Mouse (Mus musculus): ENCODE measurements at regions not wholly inside any gene's neighbourhood (a gene's known extent, or its start where the extent isn't known, plus 50 kb on each side); places are given as distances from the start of the nearest gene placed in this dataset.
"Not testable (repeated sequence)": the region's sequence is repeated elsewhere in the genome, so short reads cannot be mapped to it uniquely, and the experiment has no call there.

- Histone ChIP-seq H3K36me3 (replicated peaks; ENCODE audit: control insufficient read depth, insufficient read depth, low read depth, low read length) (no peaks in the 10 kb centered on the region), H3K4me1 (ENCODE audit: control insufficient read depth, insufficient read depth, low read length) (no peaks in the 10 kb centered on the region), H3K27ac (replicated peaks; ENCODE audit: low read depth, low read length) (no peak overlapping the region), H3K27me3 (ENCODE audit: control insufficient read depth, insufficient read depth, low read length) (no peaks in the 10 kb centered on the region), H3K4me2 (ENCODE audit: low read depth, low read length) (no peak overlapping the region), H3K4me3 (ENCODE audit: low read depth, low read length) (no peak overlapping the region), H3K9me3 (replicated peaks; ENCODE audit: control insufficient read depth, low read length) (no peaks in the 10 kb centered on the region), H3K9ac (replicated peaks; ENCODE audit: low read length) (no peak overlapping the region)
- 90% methylated on average over 2 of the region's 2 CpGs for WGBS
- DNase-seq (ENCODE audit: low spot score) (no peak), ATAC-seq (replicated peaks; ENCODE audit: insufficient number of reproducible peaks, low FRiP score, low TSS enrichment, low read depth) (no peak)
Observed at GRCm38 (mm10) chr1:65841116-65841515, 85.2 kb upstream of the Crygf start.

- 71% methylated on average over 2 of the region's 2 CpGs for WGBS
- no peak overlapping the region for H3K4me2 ChIP-seq (ENCODE audit: low read depth, low read length)
- H3K27me3 ChIP-seq (ENCODE audit: control insufficient read depth, insufficient read depth, low read length) = no peaks in the 10 kb centered on the region
- H3K4me1 ChIP-seq (ENCODE audit: control insufficient read depth, insufficient read depth, low read length) = no peaks in the 10 kb centered on the region
- DNase-seq (ENCODE audit: low spot score) (no peak), ATAC-seq (replicated peaks; ENCODE audit: insufficient number of reproducible peaks, low FRiP score, low TSS enrichment, low read depth) (no peak)
- no peaks in the 10 kb centered on the region for H3K9me3 ChIP-seq (replicated peaks; ENCODE audit: control insufficient read depth, low read length)
- no peaks in the 10 kb centered on the region for H3K36me3 ChIP-seq (replicated peaks; ENCODE audit: control insufficient read depth, insufficient read depth, low read depth, low read length)
- no peak overlapping the region for H3K9ac ChIP-seq (replicated peaks; ENCODE audit: low read length)
- no peak overlapping the region for H3K27ac ChIP-seq (replicated peaks; ENCODE audit: low read depth, low read length)
- H3K4me3 ChIP-seq (ENCODE audit: low read depth, low read length) = no peak overlapping the region
Observed at GRCm38 (mm10) chr1:65847005-65847404, 79.3 kb upstream of the Crygf start.

DNA sequence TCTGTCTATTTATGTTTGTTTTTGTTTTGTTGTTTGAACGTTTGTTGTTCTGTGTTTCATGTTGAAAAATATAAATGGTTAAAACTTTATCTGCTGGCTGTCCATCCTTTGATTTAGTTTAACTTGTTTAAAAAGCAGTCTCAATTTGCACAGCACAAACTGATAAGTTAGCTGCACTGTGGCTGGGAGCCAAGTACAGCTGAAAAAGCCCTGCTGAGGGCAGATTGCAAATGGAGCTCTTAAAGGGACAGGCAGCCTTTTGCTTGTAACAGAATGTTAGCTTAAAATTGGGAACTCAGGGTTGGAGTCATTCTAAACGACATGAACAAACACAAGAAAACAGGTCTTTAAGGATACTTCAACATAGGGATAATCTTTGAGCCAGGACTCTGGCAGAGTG is 52.6 kb upstream of the Crygf start:
- 81% methylated on average over 2 of the region's 2 CpGs for WGBS
- not testable (repeated sequence) for H3K9me3 ChIP-seq (replicated peaks; ENCODE audit: control insufficient read depth, low read length); H3K27ac ChIP-seq (replicated peaks; ENCODE audit: low read depth, low read length); DNase-seq (ENCODE audit: low spot score); ATAC-seq (replicated peaks; ENCODE audit: insufficient number of reproducible peaks, low FRiP score, low TSS enrichment, low read depth); H3K9ac ChIP-seq (replicated peaks; ENCODE audit: low read length); H3K27me3 ChIP-seq (ENCODE audit: control insufficient read depth, insufficient read depth, low read length); H3K4me2 ChIP-seq (ENCODE audit: low read depth, low read length); H3K36me3 ChIP-seq (replicated peaks; ENCODE audit: control insufficient read depth, insufficient read depth, low read depth, low read length); H3K4me1 ChIP-seq (ENCODE audit: control insufficient read depth, insufficient read depth, low read length); H3K4me3 ChIP-seq (ENCODE audit: low read depth, low read length)

All from embryonic facial prominence, embryonic 11.5 days (tissue).